ENCODE assay signal across 16 mouse cellular contexts in genomic region chr8:10788496-10789200, GRCm38 (mm10).
DNase-seq lines count a peak whose midpoint lies in the region; ATAC-seq and TF ChIP-seq lines count a peak whose summit lies in the region.
"Had no signal": no experiment of that assay in that cellular context is flagged by ENCODE, and none has a peak within 500 bp of the region (broad histone marks: within the 10 kb centered on the region; RNA-seq: fewer than 3 reads in every experiment).

No protein-coding gene starts in this region.

- DNase-seq in gastrocnemius, postnatal 14 days: peak; percentile 11
- DNase-seq in gastrocnemius, adult 8-10 months (ENCODE audit: low spot score in 2 of 2): no peak
- DNase-seq in hindbrain, postnatal 0 days (ENCODE audit: low spot score): peak; percentile 17
- no peak for DNase-seq in lung, adult 18-20 months
- DNase-seq in lung, postnatal 36 days: peak; percentile 16
- no peak for DNase-seq in cerebellum, adult 2 months
- DNase-seq: adrenal gland, postnatal 25 days; cerebellum, adult 18-20 months; thymus, adult 18-20 months had no signal

- H3K9ac ChIP-seq in hindbrain, postnatal 0 days (replicated peaks; ENCODE audit: low read length): no peak overlapping the region
- H3K9ac ChIP-seq in hindbrain, embryonic 12.5 days: no peak overlapping the region
- no peak overlapping the region for H3K9ac ChIP-seq in lung, embryonic 16.5 days (ENCODE audit: low read length)
- H3K9ac ChIP-seq: heart, embryonic 15.5 days; kidney, embryonic 15.5 days; liver, embryonic 14.5 days had no signal

- no peak for ATAC-seq in hindbrain, postnatal 0 days
- no peak for ATAC-seq in hindbrain, embryonic 12.5 days (ENCODE audit: low FRiP score)
- ATAC-seq in lung, embryonic 16.5 days (ENCODE audit: low read depth): peak; percentile 80
- ATAC-seq: forebrain, embryonic 16.5 days; midbrain, embryonic 16.5 days had no signal

- TF ChIP-seq CTCF in hindbrain, postnatal 0 days (IDR thresholded peaks at IDR 0.05; ENCODE audit: low read depth): no peak
- TF ChIP-seq CTCF in cerebellum, adult 2 months (IDR thresholded peaks at IDR 0.05; ENCODE audit: borderline replicate concordance, insufficient read depth, low read depth, low read length): no peak

- no peaks in the 10 kb centered on the region; the same call in 1 of the 2 replicates for H3K4me1 ChIP-seq in hindbrain, postnatal 0 days (ENCODE audit: insufficient read depth, low read length)
- H3K4me1 ChIP-seq in hindbrain, embryonic 12.5 days: peaks cover 4% of the 10 kb centered on the region
- peaks cover 9% of the 10 kb centered on the region; the same call in 1 of the 2 replicates for H3K4me1 ChIP-seq in lung, embryonic 16.5 days (replicated peaks; ENCODE audit: control insufficient read depth, insufficient read depth, low read length)
- H3K4me1 ChIP-seq in cerebellum, adult 2 months (ENCODE audit: control insufficient read depth, insufficient read depth, low read length): no peaks in the 10 kb centered on the region; the same call in 1 of the 2 replicates
- H3K4me1 ChIP-seq: heart, embryonic 15.5 days; kidney, embryonic 15.5 days had no signal

- no peak overlapping the region for H3K4me2 ChIP-seq in hindbrain, postnatal 0 days (ENCODE audit: low read depth, low read length)
- H3K4me2 ChIP-seq in hindbrain, embryonic 12.5 days (replicated peaks): no peak overlapping the region
- H3K4me2 ChIP-seq in lung, embryonic 16.5 days (ENCODE audit: low read depth, low read length): no peak overlapping the region
- H3K4me2 ChIP-seq: heart, embryonic 15.5 days; kidney, embryonic 15.5 days had no signal

- H3K9me3 ChIP-seq in hindbrain, postnatal 0 days (ENCODE audit: low read length): no peaks in the 10 kb centered on the region
- no peaks in the 10 kb centered on the region for H3K9me3 ChIP-seq in hindbrain, embryonic 12.5 days (replicated peaks)
- no peaks in the 10 kb centered on the region for H3K9me3 ChIP-seq in lung, embryonic 16.5 days (ENCODE audit: control insufficient read depth, low read length)
- H3K9me3 ChIP-seq: heart, embryonic 15.5 days; kidney, embryonic 15.5 days had no signal

- 55% methylated on average over 8 of the region's 8 CpGs for WGBS in hindbrain, postnatal 0 days
- 73% methylated on average over 8 of the region's 8 CpGs for WGBS in hindbrain, embryonic 12.5 days
- WGBS in lung, embryonic 16.5 days: 40% methylated on average over 8 of the region's 8 CpGs
- WGBS in cerebellum, adult 2 months: 67% methylated on average over 8 of the region's 8 CpGs

- intact Hi-C loops in gastrocnemius, postnatal 14 days (cut with DNase I; ENCODE audit: low total_unique reads): no loop called here

- H3K36me3 ChIP-seq in hindbrain, postnatal 0 days (ENCODE audit: insufficient read depth, low read length): no peaks in the 10 kb centered on the region
- no peaks in the 10 kb centered on the region for H3K36me3 ChIP-seq in hindbrain, embryonic 12.5 days
- no peaks in the 10 kb centered on the region for H3K36me3 ChIP-seq in lung, embryonic 16.5 days (ENCODE audit: control insufficient read depth, insufficient read depth, low read length)
- H3K36me3 ChIP-seq: heart, embryonic 15.5 days; kidney, embryonic 15.5 days had no signal

- H3K27ac ChIP-seq in hindbrain, postnatal 0 days: no peak overlapping the region
- no peak overlapping the region for H3K27ac ChIP-seq in hindbrain, embryonic 12.5 days
- 0 out of 2 replicates have a peak overlapping the region, but pooled peaks have one; percentile 4 for H3K27ac ChIP-seq in lung, embryonic 16.5 days (ENCODE audit: low read length)
- H3K27ac ChIP-seq in cerebellum, adult 2 months (ENCODE audit: insufficient read depth, low read length): no peak overlapping the region
- H3K27ac ChIP-seq: heart, embryonic 15.5 days; kidney, embryonic 15.5 days; liver, embryonic 14.5 days had no signal

- no peaks in the 10 kb centered on the region for H3K27me3 ChIP-seq in hindbrain, postnatal 0 days (ENCODE audit: insufficient read depth, low read length)
- no peaks in the 10 kb centered on the region for H3K27me3 ChIP-seq in hindbrain, embryonic 12.5 days
- no peaks in the 10 kb centered on the region for H3K27me3 ChIP-seq in lung, embryonic 16.5 days (ENCODE audit: control insufficient read depth, insufficient read depth, low read depth, low read length)
- no peaks in the 10 kb centered on the region for H3K27me3 ChIP-seq in cerebellum, adult 2 months (ENCODE audit: control insufficient read depth, insufficient read depth, low read length)
- H3K27me3 ChIP-seq: heart, embryonic 15.5 days; kidney, embryonic 15.5 days had no signal

- no peak for TF ChIP-seq POLR2A in cerebellum, adult 2 months (IDR thresholded peaks at IDR 0.05; ENCODE audit: borderline replicate concordance, insufficient read depth, low read length)

- no peak overlapping the region for H3K4me3 ChIP-seq in hindbrain, postnatal 0 days (ENCODE audit: low read length)
- H3K4me3 ChIP-seq in hindbrain, embryonic 12.5 days: no peak overlapping the region
- no peak overlapping the region for H3K4me3 ChIP-seq in lung, embryonic 16.5 days (ENCODE audit: low read length)
- H3K4me3 ChIP-seq in cerebellum, adult 2 months (replicated peaks; ENCODE audit: insufficient read depth, low read depth, low read length): no peak overlapping the region
- H3K4me3 ChIP-seq: heart, embryonic 15.5 days; kidney, embryonic 15.5 days had no signal

Comparison
In these comparisons a context has a peak if more than half of its experiments do, and no peak if none do; other contexts are left out.
1. DNase-seq: peak in gastrocnemius, postnatal 14 days (single experiment), hindbrain, postnatal 0 days (single experiment) and lung, postnatal 36 days (single experiment); none in gastrocnemius, adult 8-10 months (0 of 2), lung, adult 18-20 months (0 of 2) and cerebellum, adult 2 months (0 of 2).